Mouse (Mus musculus): ENCODE results near the gene C130060K24Rik. TPM values are rescaled to one million over a fixed set of nuclear protein-coding genes. Genes with fewer than 3 reads are reported as not detected.

Gene C130060K24Rik
- polyA plus RNA-seq, 2 experiments, result not detected

- Histone ChIP-seq H3K27me3 (ENCODE audit: control insufficient read depth, insufficient read depth, low read length) (no peaks in the 10 kb centered on the region), H3K9ac (replicated peaks) (no peak overlapping the region), H3K4me2 (ENCODE audit: low read depth) (no peak overlapping the region), H3K9me3 (ENCODE audit: control insufficient read depth, low read length) (no peaks in the 10 kb centered on the region), H3K27ac (no peak overlapping the region), H3K4me1 (replicated peaks; ENCODE audit: control insufficient read depth in 2 of 2, insufficient read depth in 2 of 2, low read length in 1 of 2) (no peaks in the 10 kb centered on the region), H3K4me3 (ENCODE audit: insufficient read depth in 1 of 2, low read depth in 2 of 2, low read length in 2 of 2) (no peak overlapping the region), H3K36me3 (replicated peaks; ENCODE audit: control insufficient read depth, insufficient read depth, low read depth) (no peaks in the 10 kb centered on the region)
- no peak for DNase-seq (ENCODE audit: low read depth in 3 of 3, low spot score in 3 of 3)
- 61% methylated on average over 5 of the region's 5 CpGs for WGBS (ENCODE audit: insufficient replicate concordance)
- no peak for ATAC-seq (ENCODE audit: insufficient read depth)
- TF ChIP-seq EP300 (IDR thresholded peaks at IDR 0.05; ENCODE audit: low read depth) (no peak), CTCF (IDR thresholded peaks at IDR 0.05; ENCODE audit: low read depth) (no peak)
Observed at GRCm38 (mm10) chr6:65348255-65348654, 32.6 kb upstream of the C130060K24Rik start.

GRCm38 (mm10) chr6:65351622-65352021 is 29.3 kb upstream of the C130060K24Rik start:
- no peak for DNase-seq (ENCODE audit: low read depth in 3 of 3, low spot score in 3 of 3)
- no peaks in the 10 kb centered on the region for H3K27me3 ChIP-seq (ENCODE audit: control insufficient read depth, insufficient read depth, low read length)
- H3K9ac ChIP-seq (replicated peaks), result no peak overlapping the region
- no peaks in the 10 kb centered on the region for H3K9me3 ChIP-seq (ENCODE audit: control insufficient read depth, low read length)
- TF ChIP-seq CTCF (IDR thresholded peaks at IDR 0.05; ENCODE audit: low read depth), result no peak
- TF ChIP-seq EP300 (IDR thresholded peaks at IDR 0.05; ENCODE audit: low read depth), result no peak
- H3K36me3 ChIP-seq (replicated peaks; ENCODE audit: control insufficient read depth, insufficient read depth, low read depth), result no peaks in the 10 kb centered on the region
- no peak overlapping the region for H3K4me3 ChIP-seq (ENCODE audit: insufficient read depth in 1 of 2, low read depth in 2 of 2, low read length in 2 of 2)
- no peaks in the 10 kb centered on the region for H3K4me1 ChIP-seq (replicated peaks; ENCODE audit: control insufficient read depth in 2 of 2, insufficient read depth in 2 of 2, low read length in 1 of 2)
- H3K27ac ChIP-seq, result no peak overlapping the region
- no peak for ATAC-seq (ENCODE audit: insufficient read depth)
- H3K4me2 ChIP-seq (ENCODE audit: low read depth), result no peak overlapping the region
- 65% methylated on average over 4 of the region's 4 CpGs for WGBS (ENCODE audit: insufficient replicate concordance)

GRCm38 (mm10) chr6:65375918-65376317 is 5.0 kb upstream of the C130060K24Rik start:
- 28% methylated on average over 2 of the region's 2 CpGs for WGBS (ENCODE audit: insufficient replicate concordance)
- TF ChIP-seq EP300 (IDR thresholded peaks at IDR 0.05; ENCODE audit: low read depth), result no peak
- TF ChIP-seq CTCF (IDR thresholded peaks at IDR 0.05; ENCODE audit: low read depth), result no peak

GRCm38 (mm10) chr6:65421888-65422287 is 41.0 kb downstream of the C130060K24Rik start:
- H3K4me3 ChIP-seq (ENCODE audit: insufficient read depth in 1 of 2, low read depth in 2 of 2, low read length in 2 of 2), result no peak overlapping the region
- no peaks in the 10 kb centered on the region for H3K36me3 ChIP-seq (replicated peaks; ENCODE audit: control insufficient read depth, insufficient read depth, low read depth)
- DNase-seq (ENCODE audit: low read depth in 3 of 3, low spot score in 3 of 3) (no peak), ATAC-seq (ENCODE audit: insufficient read depth) (no peak)
- H3K9me3 ChIP-seq (ENCODE audit: control insufficient read depth, low read length), result no peaks in the 10 kb centered on the region
- TF ChIP-seq EP300 (IDR thresholded peaks at IDR 0.05; ENCODE audit: low read depth) (no peak), CTCF (IDR thresholded peaks at IDR 0.05; ENCODE audit: low read depth) (no peak)
- WGBS (ENCODE audit: insufficient replicate concordance), result 68% methylated on average over 1 of the region's 1 CpGs
- no peaks in the 10 kb centered on the region for H3K27me3 ChIP-seq (ENCODE audit: control insufficient read depth, insufficient read depth, low read length)
- no peak overlapping the region for H3K27ac ChIP-seq
- no peak overlapping the region for H3K4me2 ChIP-seq (ENCODE audit: low read depth)
- no peaks in the 10 kb centered on the region for H3K4me1 ChIP-seq (replicated peaks; ENCODE audit: control insufficient read depth in 2 of 2, insufficient read depth in 2 of 2, low read length in 1 of 2)
- no peak overlapping the region for H3K9ac ChIP-seq (replicated peaks)

More at GRCm38 (mm10) chr6:65375918-65376317, 5.0 kb upstream of the C130060K24Rik start:
- H3K27me3 ChIP-seq (ENCODE audit: control insufficient read depth, insufficient read depth, low read length), result peaks cover 3% of the 10 kb centered on the region
- no peaks in the 10 kb centered on the region for H3K4me1 ChIP-seq (replicated peaks; ENCODE audit: control insufficient read depth in 2 of 2, insufficient read depth in 2 of 2, low read length in 1 of 2)
- H3K9ac ChIP-seq (replicated peaks), result no peak overlapping the region
- no peak overlapping the region for H3K4me3 ChIP-seq (ENCODE audit: insufficient read depth in 1 of 2, low read depth in 2 of 2, low read length in 2 of 2)
- no peak overlapping the region for H3K4me2 ChIP-seq (ENCODE audit: low read depth)
- H3K27ac ChIP-seq, result no peak overlapping the region
- no peaks in the 10 kb centered on the region for H3K36me3 ChIP-seq (replicated peaks; ENCODE audit: control insufficient read depth, insufficient read depth, low read depth)
- no peak for DNase-seq (ENCODE audit: low read depth in 3 of 3, low spot score in 3 of 3)
- H3K9me3 ChIP-seq (ENCODE audit: control insufficient read depth, low read length), result no peaks in the 10 kb centered on the region
- no peak for ATAC-seq (ENCODE audit: insufficient read depth)

- no peaks in the 10 kb centered on the region for H3K36me3 ChIP-seq (replicated peaks; ENCODE audit: control insufficient read depth, insufficient read depth, low read depth)
- no peaks in the 10 kb centered on the region for H3K27me3 ChIP-seq (ENCODE audit: control insufficient read depth, insufficient read depth, low read length)
- no peak overlapping the region for H3K9ac ChIP-seq (replicated peaks)
- ATAC-seq (ENCODE audit: insufficient read depth), result no peak
- TF ChIP-seq EP300 (IDR thresholded peaks at IDR 0.05; ENCODE audit: low read depth) (no peak), CTCF (IDR thresholded peaks at IDR 0.05; ENCODE audit: low read depth) (no peak)
- no peaks in the 10 kb centered on the region for H3K4me1 ChIP-seq (replicated peaks; ENCODE audit: control insufficient read depth in 2 of 2, insufficient read depth in 2 of 2, low read length in 1 of 2)
- H3K4me3 ChIP-seq (ENCODE audit: insufficient read depth in 1 of 2, low read depth in 2 of 2, low read length in 2 of 2), result no peak overlapping the region
- no peak overlapping the region for H3K27ac ChIP-seq
- no peak for DNase-seq (ENCODE audit: low read depth in 3 of 3, low spot score in 3 of 3)
- H3K4me2 ChIP-seq (ENCODE audit: low read depth), result no peak overlapping the region
- no peaks in the 10 kb centered on the region for H3K9me3 ChIP-seq (ENCODE audit: control insufficient read depth, low read length)
- 48% methylated on average over 8 of the region's 8 CpGs for WGBS (ENCODE audit: insufficient replicate concordance)
Observed at GRCm38 (mm10) chr6:65427065-65427464, 46.2 kb downstream of the C130060K24Rik start.

All from liver, embryonic 14.5 days (tissue).